Mouse (Mus musculus) MEL (cell line): ENCODE data around the gene Syce1l. TPM values are rescaled to one million over a fixed set of nuclear protein-coding genes. Genes with fewer than 3 reads are reported as not detected.

Experiments used
- DNase-seq: peaks from one replicate; pipeline ENCODE4 v3.0.0; 2011; ENCODE audit warnings: low read depth, low spot score
- H3K27ac ChIP-seq: 2 replicates; pipeline ENCODE4 v1.5.1; 2012; ENCODE audit warnings: low read depth, mild to moderate bottlenecking, control low read depth, low read length, moderate library complexity; ENCODE audit not compliant: control insufficient read depth
- H3K27me3 ChIP-seq, 2 experiments: fragments of 150-350 bp in 1 of 2; sonication (generic) in 1 of 2; 2 replicates each; pipeline ENCODE4 v1.6.1; 2012; ENCODE audit warnings: low read length in 2 of 2, mild to moderate bottlenecking in 2 of 2, improper control_type of control experiment in 1 of 2, moderate library complexity in 1 of 2; ENCODE audit not compliant: insufficient read depth in 2 of 2, control insufficient read depth in 1 of 2
- H3K36me3 ChIP-seq, 2 experiments: 2 replicates each; pipeline ENCODE4 v1.6.1; 2012 to 2014; ENCODE audit warnings: low read length in 2 of 2, improper control_type of control experiment in 1 of 2, inconsistent platforms in 1 of 2, mild to moderate bottlenecking in 1 of 2; ENCODE audit not compliant: insufficient read depth in 2 of 2, control insufficient read depth in 1 of 2
- H3K4me1 ChIP-seq, 2 experiments: fragments of 150-350 bp in 1 of 2; sonication (generic) in 1 of 2; 2 replicates each; pipeline ENCODE4 v1.6.1; 2012; ENCODE audit warnings: low read length in 2 of 2, improper control_type of control experiment in 1 of 2, mild to moderate bottlenecking in 1 of 2; ENCODE audit not compliant: insufficient read depth in 2 of 2, control insufficient read depth in 1 of 2
- H3K4me3 ChIP-seq, 2 experiments: fragments of 150-350 bp in 1 of 2; sonication (generic) in 1 of 2; 2 replicates each; pipeline ENCODE4 v1.5.1; 2012; ENCODE audit warnings: low read depth in 2 of 2, low read length in 2 of 2, mild to moderate bottlenecking in 2 of 2, moderate library complexity in 2 of 2, control low read depth in 1 of 2, improper control_type of control experiment in 1 of 2; ENCODE audit not compliant: control insufficient read depth in 1 of 2, insufficient read depth in 1 of 2
- H3K79me2 ChIP-seq: 2 replicates; pipeline ENCODE4 v1.6.1; 2012; ENCODE audit warnings: mild to moderate bottlenecking, low read length, moderate library complexity; ENCODE audit not compliant: control insufficient read depth, poor library complexity, insufficient read depth
- H3K9ac ChIP-seq: 2 replicates; pipeline ENCODE4 v1.6.1; 2012; ENCODE audit warnings: low read depth, mild to moderate bottlenecking, control low read depth, low read length, moderate library complexity; ENCODE audit not compliant: control insufficient read depth, poor library complexity, severe bottlenecking
- H3K9me3 ChIP-seq: fragments of 150-350 bp; sonication (generic); replicated peaks from 2 replicates; pipeline ENCODE4 v1.6.1; 2012; ENCODE audit warnings: mild to moderate bottlenecking, low read length, improper control_type of control experiment, moderate library complexity; ENCODE audit not compliant: insufficient read depth
- BHLHE40 ChIP-seq: IDR thresholded peaks from 2 replicates; pipeline ENCODE4 v1.6.1; 2012; ENCODE audit warnings: low read depth, mild to moderate bottlenecking, inconsistent platforms, low read length, improper control_type of control experiment, borderline replicate concordance
- CHD1 ChIP-seq: IDR thresholded peaks from 2 replicates; pipeline ENCODE4 v1.6.1; 2012; ENCODE audit warnings: low read depth, mild to moderate bottlenecking, inconsistent platforms, low read length, improper control_type of control experiment
- CHD2 ChIP-seq: IDR thresholded peaks from 2 replicates; pipeline ENCODE4 v1.6.1; 2011; ENCODE audit warnings: low read length, improper control_type of control experiment
- ELF1 ChIP-seq: IDR thresholded peaks from 2 replicates; pipeline ENCODE4 v1.6.1; 2014; ENCODE audit warnings: low read depth, mild to moderate bottlenecking, inconsistent platforms, low read length, improper control_type of control experiment, moderate library complexity
- EP300 ChIP-seq, 2 experiments: IDR thresholded peaks; 2 replicates each; pipeline ENCODE4 v1.6.1; 2011; ENCODE audit warnings: improper control_type of control experiment in 2 of 2, low read length in 2 of 2, low read depth in 1 of 2, mild to moderate bottlenecking in 1 of 2
- ETS1 ChIP-seq: IDR thresholded peaks from 2 replicates; pipeline ENCODE4 v1.6.1; 2012; ENCODE audit warnings: low read depth, mild to moderate bottlenecking, inconsistent platforms, low read length, improper control_type of control experiment, moderate library complexity
- GATA1 ChIP-seq: IDR thresholded peaks from 2 replicates; pipeline ENCODE4 v1.6.1; 2011; ENCODE audit warnings: low read depth, low read length, improper control_type of control experiment
- JUND ChIP-seq: IDR thresholded peaks from 2 replicates; pipeline ENCODE4 v1.6.1; 2011; ENCODE audit warnings: low read depth, mild to moderate bottlenecking, improper control_type of control experiment, low read length
- KAT2A ChIP-seq: conservative IDR thresholded peaks from 2 replicates; pipeline ENCODE4 v1.6.1; 2012; ENCODE audit warnings: low read depth, low read length, improper control_type of control experiment, inconsistent platforms
- MEF2A ChIP-seq: IDR thresholded peaks from 2 replicates; pipeline ENCODE4 v1.6.1; 2014; ENCODE audit warnings: low read depth, mild to moderate bottlenecking, inconsistent platforms, low read length, improper control_type of control experiment; ENCODE audit not compliant: poor library complexity, insufficient replicate concordance, severe bottlenecking; ENCODE audit errors: extremely low read depth
- MYB ChIP-seq: IDR thresholded peaks from 2 replicates; pipeline ENCODE4 v1.6.1; 2011; ENCODE audit warnings: mild to moderate bottlenecking, low read depth, low read length, improper control_type of control experiment
- MYC ChIP-seq: IDR thresholded peaks from 2 replicates; pipeline ENCODE4 v1.6.1; 2011; ENCODE audit warnings: low read depth, mild to moderate bottlenecking, low read length, improper control_type of control experiment, moderate library complexity
- NRF1 ChIP-seq: IDR thresholded peaks from 2 replicates; pipeline ENCODE4 v1.6.1; 2014; ENCODE audit warnings: low read depth, mild to moderate bottlenecking, inconsistent platforms, low read length, improper control_type of control experiment, moderate library complexity; ENCODE audit not compliant: poor library complexity, insufficient read depth, severe bottlenecking
- POLR2A ChIP-seq, 2 experiments: IDR thresholded peaks; 2 replicates each; pipeline ENCODE4 v1.6.1; 2011 to 2012; ENCODE audit warnings: low read length in 2 of 2, mild to moderate bottlenecking in 2 of 2, control low read depth in 1 of 2, improper control_type of control experiment in 1 of 2, low read depth in 1 of 2, moderate library complexity in 1 of 2; ENCODE audit not compliant: control insufficient read depth in 1 of 2, insufficient read depth in 1 of 2, poor library complexity in 1 of 2
- POLR2AphosphoS2 ChIP-seq: IDR thresholded peaks from 2 replicates; pipeline ENCODE4 v1.6.1; 2011; ENCODE audit warnings: low read length, improper control_type of control experiment
- TAL1 ChIP-seq: IDR thresholded peaks from 2 replicates; pipeline ENCODE4 v1.6.1; 2012; ENCODE audit warnings: mild to moderate bottlenecking, inconsistent platforms, low read length, moderate library complexity, mixed read lengths
- TBP ChIP-seq: IDR thresholded peaks from 2 replicates; pipeline ENCODE4 v1.8.0; 2011; ENCODE audit warnings: low read depth, low read length, improper control_type of control experiment
- TCF12 ChIP-seq: IDR thresholded peaks from 2 replicates; pipeline ENCODE4 v1.6.1; 2014; ENCODE audit warnings: low read depth, mild to moderate bottlenecking, inconsistent platforms, low read length, improper control_type of control experiment, moderate library complexity
- UBTF ChIP-seq: IDR thresholded peaks from 2 replicates; pipeline ENCODE4 v1.6.1; 2012; ENCODE audit warnings: low read depth, mild to moderate bottlenecking, inconsistent platforms, low read length, improper control_type of control experiment, moderate library complexity, borderline replicate concordance; ENCODE audit not compliant: insufficient read depth
- USF1 ChIP-seq: IDR thresholded peaks from 2 replicates; pipeline ENCODE4 v1.6.1; 2014; ENCODE audit warnings: low read depth, mild to moderate bottlenecking, inconsistent platforms, low read length, improper control_type of control experiment, moderate library complexity
- USF2 ChIP-seq, 2 experiments: IDR thresholded peaks; 2 replicates each; pipeline ENCODE4 v1.6.1; 2011 to 2012; ENCODE audit warnings: improper control_type of control experiment in 2 of 2, low read length in 2 of 2, borderline replicate concordance in 1 of 2, inconsistent platforms in 1 of 2, low read depth in 1 of 2, mild to moderate bottlenecking in 1 of 2; ENCODE audit not compliant: insufficient read depth in 1 of 2
- ZNF384 ChIP-seq: IDR thresholded peaks from 2 replicates; pipeline ENCODE4 v1.6.1; 2012; ENCODE audit warnings: low read depth, mild to moderate bottlenecking, inconsistent platforms, low read length, improper control_type of control experiment
- polyA plus RNA-seq, 2 experiments: library from polyadenylated mRNA; stranded (reverse) in 1 of 2; unstranded in 1 of 2; fragments of >175 nt in 1 of 2; fragments of >200 nt in 1 of 2; gene quantifications; 2 replicates each; pipeline versions ENCODE4 v1.2.1 to v1.2.4; 2012; ENCODE audit warnings: low replicate concordance in 2 of 2, low read depth in 1 of 2; ENCODE audit not compliant: insufficient read length in 2 of 2, insufficient read depth in 1 of 2, missing spikeins in 1 of 2
- total RNA-seq: library from RNA; depleted of rRNA; stranded (reverse); fragments of 300-350 nt; gene quantifications from 2 replicates; pipeline ENCODE4 v1.2.3, GENCODE M21; 2012

Syce1l gene
- total and polyA plus RNA-seq, 3 experiments: not detected

GRCm38 (mm10) chr8:113664544-113664943 is 21.5 kb downstream of the Syce1l start (continued):
- TF ChIP-seq JUND (no peak), KAT2A (no peak), POLR2A (IDR thresholded peaks at IDR 0.05; ENCODE audit: control insufficient read depth in 1 of 2, insufficient read depth in 1 of 2, low read depth in 1 of 2, low read length in 2 of 2, poor library complexity in 1 of 2) (no peak), MEF2A (no peak), NRF1 (no peak), ETS1 (no peak), TBP (no peak), CHD2 (no peak), ZNF384 (no peak), TCF12 (no peak), USF2 (IDR thresholded peaks at IDR 0.05; ENCODE audit: borderline replicate concordance in 1 of 2, insufficient read depth in 1 of 2, low read depth in 1 of 2, low read length in 2 of 2) (no peak), ELF1 (no peak)

GRCm38 (mm10) chr8:113665036-113665435 is 22.0 kb downstream of the Syce1l start:
- Histone ChIP-seq H3K79me2 (no peaks in the 10 kb centered on the region), H3K4me3 (no peak overlapping the region), H3K9me3 (no peaks in the 10 kb centered on the region), H3K9ac (no peak overlapping the region), H3K4me1 (no peaks in the 10 kb centered on the region), H3K27ac (no peak overlapping the region), H3K36me3 (no peaks in the 10 kb centered on the region), H3K27me3 (no peaks in the 10 kb centered on the region)
- TF ChIP-seq JUND (no peak), USF1 (no peak), BHLHE40 (no peak), GATA1 (no peak), ZNF384 (no peak), EP300 (IDR thresholded peaks at IDR 0.05; ENCODE audit: low read depth in 1 of 2, low read length in 2 of 2) (no peak), MYC (no peak)
- DNase-seq: no peak

GRCm38 (mm10) chr8:113665951-113666350 is 22.9 kb downstream of the Syce1l start:
- Histone ChIP-seq H3K9me3 (no peaks in the 10 kb centered on the region), H3K27me3 (no peaks in the 10 kb centered on the region), H3K9ac (no peak overlapping the region), H3K4me1 (no peaks in the 10 kb centered on the region), H3K36me3 (no peaks in the 10 kb centered on the region), H3K27ac (no peak overlapping the region), H3K4me3 (no peak overlapping the region), H3K79me2 (no peaks in the 10 kb centered on the region)
- TF ChIP-seq MYB (no peak), TBP (no peak), CHD2 (no peak), UBTF (no peak), CHD1 (no peak), MYC (no peak), TAL1 (no peak), POLR2AphosphoS2 (no peak)
- DNase-seq: no peak
